Mouse (Mus musculus): ENCODE data around the gene Smyd5. TPM values are rescaled to one million over a fixed set of nuclear protein-coding genes. Genes with fewer than 3 reads are reported as not detected.

Smyd5 gene
- polyA plus RNA-seq, 1 experiment: 34.8 TPM

DNA sequence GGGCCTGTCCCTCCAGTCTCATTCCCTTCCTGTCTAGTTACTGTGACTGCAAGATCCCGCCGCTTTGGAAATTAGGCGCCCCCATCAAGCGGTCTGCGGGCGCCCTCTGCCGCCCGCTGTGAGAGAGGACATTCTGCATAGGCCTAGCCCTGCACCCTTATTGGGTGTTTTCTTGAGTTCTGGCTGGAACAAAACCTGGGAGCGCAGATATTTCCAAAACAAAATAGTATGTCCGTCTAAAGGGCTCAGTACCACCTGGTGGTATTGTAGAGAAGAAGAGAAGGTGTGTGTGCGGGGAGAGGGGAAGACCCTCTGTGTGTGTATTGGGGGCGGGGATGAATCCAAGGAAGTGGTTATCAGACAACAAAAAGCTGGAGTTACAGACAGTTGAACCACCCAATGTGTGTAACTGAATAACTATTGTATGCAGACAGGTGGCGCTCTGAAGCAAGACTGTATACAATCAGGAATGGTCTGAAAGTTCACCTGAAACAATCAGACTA, 21.0 kb upstream of the Smyd5 start:
- H3K4me1 ChIP-seq (ENCODE audit: control insufficient read depth, insufficient read depth, low read length): no peaks in the 10 kb centered on the region
- no peak overlapping the region for H3K4me3 ChIP-seq (ENCODE audit: insufficient read depth, low read length)
- TF ChIP-seq CTCF (IDR thresholded peaks at IDR 0.05; ENCODE audit: borderline replicate concordance, insufficient read depth, low read length): peak; percentile 47; the same call in 1 of the 2 replicates
- no peak for TF ChIP-seq POLR2A (IDR thresholded peaks at IDR 0.05; ENCODE audit: low read depth, low read length)
- no peak overlapping the region for H3K27ac ChIP-seq (ENCODE audit: insufficient read depth, low read length)

DNA sequence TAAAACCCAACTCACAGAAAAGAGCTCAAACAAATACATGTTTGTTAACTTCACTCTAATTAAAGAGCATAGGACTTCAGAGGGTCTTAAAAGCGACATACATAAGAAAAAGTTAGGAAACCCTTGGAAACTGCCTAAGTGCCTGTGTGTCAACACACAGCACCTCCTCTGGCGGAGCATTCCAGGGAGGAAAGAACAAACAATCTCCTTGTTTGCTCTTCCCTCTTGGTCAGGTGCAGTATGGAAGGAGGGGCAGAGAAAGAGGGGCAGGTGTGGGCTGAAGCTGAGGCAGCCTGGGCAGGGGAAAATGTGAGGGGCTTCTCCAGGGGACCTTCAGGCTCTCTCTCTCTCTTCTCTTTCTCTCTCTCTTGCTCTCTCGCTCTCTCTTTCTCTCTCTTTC, 16.0 kb upstream of the Smyd5 start:
- no peak overlapping the region for H3K4me3 ChIP-seq (ENCODE audit: insufficient read depth, low read length)
- TF ChIP-seq CTCF (IDR thresholded peaks at IDR 0.05; ENCODE audit: borderline replicate concordance, insufficient read depth, low read length) (no peak), POLR2A (IDR thresholded peaks at IDR 0.05; ENCODE audit: low read depth, low read length) (no peak)
- H3K4me1 ChIP-seq (ENCODE audit: control insufficient read depth, insufficient read depth, low read length): no peaks in the 10 kb centered on the region
- no peak overlapping the region for H3K27ac ChIP-seq (ENCODE audit: insufficient read depth, low read length)

DNA sequence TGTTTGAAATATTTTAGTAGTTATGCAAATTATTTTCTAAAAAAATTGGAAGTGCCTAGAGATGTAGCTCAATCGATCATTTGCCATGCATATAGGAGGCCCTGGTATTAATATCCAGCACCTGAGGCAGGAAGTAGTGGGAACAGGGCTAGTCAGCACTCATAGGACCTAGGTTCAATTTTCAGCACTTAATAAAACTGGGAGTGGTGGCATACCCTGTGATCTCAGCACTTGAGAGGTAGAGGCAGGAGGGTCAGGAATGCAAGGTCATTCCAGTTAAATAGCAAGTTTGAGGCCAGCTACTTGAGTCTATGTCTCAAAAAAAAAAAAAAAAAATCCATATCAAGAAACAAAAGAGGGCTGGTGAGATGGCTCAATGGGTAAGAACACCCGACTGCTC, 12.6 kb upstream of the Smyd5 start:
- no peaks in the 10 kb centered on the region for H3K4me1 ChIP-seq (ENCODE audit: control insufficient read depth, insufficient read depth, low read length)
- no peak for TF ChIP-seq POLR2A (IDR thresholded peaks at IDR 0.05; ENCODE audit: low read depth, low read length)
- TF ChIP-seq CTCF (IDR thresholded peaks at IDR 0.05; ENCODE audit: borderline replicate concordance, insufficient read depth, low read length): no peak
- no peak overlapping the region for H3K27ac ChIP-seq (ENCODE audit: insufficient read depth, low read length)

DNA sequence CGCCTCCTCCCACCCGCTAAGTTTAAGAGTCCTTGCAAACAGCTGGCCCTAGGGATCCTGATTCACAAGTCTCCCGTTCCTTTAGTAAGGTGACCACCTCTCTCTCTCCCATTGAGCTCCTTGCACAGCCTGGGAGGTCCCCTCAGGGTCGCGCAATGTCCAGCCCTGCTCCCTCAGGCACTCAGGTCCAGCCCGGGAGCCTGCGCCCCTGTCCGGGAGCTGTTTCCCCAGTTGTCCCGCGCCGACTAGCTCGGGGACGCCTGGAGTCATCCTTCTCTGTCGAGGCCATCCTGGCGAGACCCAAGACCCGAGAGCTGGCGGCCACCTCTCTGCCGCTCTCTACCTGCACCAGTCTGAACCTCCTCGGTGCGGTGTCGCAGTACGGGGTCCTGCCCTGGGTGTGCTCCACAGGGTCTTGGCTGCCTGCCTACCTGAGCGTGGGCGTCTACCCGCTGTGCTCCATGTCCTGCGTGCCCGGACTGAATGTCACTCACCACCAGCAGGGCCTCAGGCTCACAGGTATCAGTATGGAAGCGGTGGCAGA, 7.9 kb upstream of the Smyd5 start, which contains the start of gene Noto:
Gene Noto (plus strand): TSS at position 51 of the 544 bp plus-strand sequence.
- no peak within 1 kb of the TSS for H3K27ac ChIP-seq (ENCODE audit: insufficient read depth, low read length)
- TF ChIP-seq POLR2A (IDR thresholded peaks at IDR 0.05; ENCODE audit: low read depth, low read length) (no peak), CTCF (IDR thresholded peaks at IDR 0.05; ENCODE audit: borderline replicate concordance, insufficient read depth, low read length) (no peak)
- H3K4me3 ChIP-seq (ENCODE audit: insufficient read depth, low read length): no peak within 1 kb of the TSS
- no peaks in the 10 kb centered on the region for H3K4me1 ChIP-seq (ENCODE audit: control insufficient read depth, insufficient read depth, low read length)

More for the DNA sequence above, 12.6 kb upstream of the Smyd5 start:
- H3K4me3 ChIP-seq (ENCODE audit: insufficient read depth, low read length): no peak overlapping the region

DNA sequence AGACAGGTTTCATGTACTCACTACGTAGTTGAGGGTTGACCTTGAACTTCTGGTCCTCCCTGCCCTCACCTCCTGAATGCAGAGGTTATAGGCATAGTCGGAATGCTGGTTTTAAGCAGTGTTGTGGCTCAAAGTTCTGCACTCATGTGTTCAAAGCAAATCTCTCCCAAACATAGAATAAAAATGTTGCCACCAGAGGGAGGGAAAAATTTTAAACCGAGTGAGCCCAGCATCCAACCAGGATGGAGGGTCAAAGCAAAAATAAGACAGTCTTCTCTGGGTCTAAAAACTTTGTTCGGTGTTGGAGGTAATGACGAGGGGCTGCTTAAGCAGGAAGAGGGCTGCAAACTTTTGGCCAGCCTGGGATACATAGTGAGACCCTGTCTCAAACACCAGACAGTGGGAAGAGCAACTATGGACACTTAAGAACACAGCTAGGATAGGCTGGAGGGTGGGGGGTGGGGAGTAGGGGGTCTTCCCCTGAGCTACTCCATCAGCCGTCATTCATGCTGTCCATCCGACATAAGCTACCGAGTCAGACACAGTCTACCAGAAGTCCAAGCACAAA, 431 bp upstream of the Smyd5 start:
- Histone ChIP-seq H3K27ac (ENCODE audit: insufficient read depth, low read length) (no peak overlapping the region), H3K4me1 (ENCODE audit: control insufficient read depth, insufficient read depth, low read length) (peaks cover 7% of the 10 kb centered on the region), H3K4me3 (ENCODE audit: insufficient read depth, low read length) (peak overlapping the region; percentile 90)
- TF ChIP-seq POLR2A (IDR thresholded peaks at IDR 0.05; ENCODE audit: low read depth, low read length) (no peak), CTCF (IDR thresholded peaks at IDR 0.05; ENCODE audit: borderline replicate concordance, insufficient read depth, low read length) (no peak)

DNA sequence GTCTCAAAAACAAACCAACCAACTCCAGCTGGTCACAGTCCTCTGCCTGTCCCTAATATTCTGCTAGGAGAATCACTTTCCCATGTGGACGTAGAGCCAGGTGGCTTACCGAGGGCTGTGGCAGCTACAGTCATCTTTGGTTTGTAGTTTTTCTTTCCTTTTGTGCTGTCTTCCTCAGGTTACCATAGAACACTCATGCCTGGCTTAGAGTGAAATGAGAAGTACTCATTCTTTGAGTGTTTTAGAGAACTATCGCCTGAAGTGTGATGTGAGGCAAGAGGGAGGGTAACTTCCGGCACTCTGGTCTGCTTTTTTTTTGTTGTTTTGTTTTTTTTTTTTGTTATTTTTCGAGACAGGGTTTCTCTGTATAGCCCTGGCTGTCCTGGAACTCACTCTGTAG, 2.1 kb downstream of the Smyd5 start:
- H3K27ac ChIP-seq (ENCODE audit: insufficient read depth, low read length): no peak overlapping the region
- TF ChIP-seq CTCF (IDR thresholded peaks at IDR 0.05; ENCODE audit: borderline replicate concordance, insufficient read depth, low read length): no peak
- no peak for TF ChIP-seq POLR2A (IDR thresholded peaks at IDR 0.05; ENCODE audit: low read depth, low read length)
- no peak overlapping the region for H3K4me3 ChIP-seq (ENCODE audit: insufficient read depth, low read length)
- H3K4me1 ChIP-seq (ENCODE audit: control insufficient read depth, insufficient read depth, low read length): peaks cover 13% of the 10 kb centered on the region

DNA sequence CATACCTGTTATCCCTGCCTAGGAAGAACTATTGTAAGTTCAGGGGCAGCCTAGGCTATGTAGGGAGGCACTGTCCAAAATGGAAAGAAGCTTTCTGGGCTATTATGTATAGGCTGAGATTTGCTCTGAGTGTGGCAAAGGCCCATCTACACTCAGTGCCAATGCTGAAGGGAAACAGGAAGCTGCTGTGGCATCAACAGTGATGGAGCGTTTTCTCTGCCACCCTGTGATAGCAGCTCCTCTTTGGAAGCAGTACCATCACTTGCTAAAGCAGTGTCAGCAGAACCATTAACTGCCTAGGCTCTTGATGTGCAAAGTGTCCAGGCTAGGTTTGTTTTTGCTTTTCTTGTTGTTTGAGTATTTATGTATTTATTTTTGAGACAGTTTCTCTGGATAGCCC, 4.4 kb downstream of the Smyd5 start:
- Histone ChIP-seq H3K27ac (ENCODE audit: insufficient read depth, low read length) (peak overlapping the region; percentile 86), H3K4me1 (ENCODE audit: control insufficient read depth, insufficient read depth, low read length) (peaks cover 13% of the 10 kb centered on the region), H3K4me3 (ENCODE audit: insufficient read depth, low read length) (no peak overlapping the region)
- TF ChIP-seq CTCF (IDR thresholded peaks at IDR 0.05; ENCODE audit: borderline replicate concordance, insufficient read depth, low read length): no peak
- TF ChIP-seq POLR2A (IDR thresholded peaks at IDR 0.05; ENCODE audit: low read depth, low read length): no peak

DNA sequence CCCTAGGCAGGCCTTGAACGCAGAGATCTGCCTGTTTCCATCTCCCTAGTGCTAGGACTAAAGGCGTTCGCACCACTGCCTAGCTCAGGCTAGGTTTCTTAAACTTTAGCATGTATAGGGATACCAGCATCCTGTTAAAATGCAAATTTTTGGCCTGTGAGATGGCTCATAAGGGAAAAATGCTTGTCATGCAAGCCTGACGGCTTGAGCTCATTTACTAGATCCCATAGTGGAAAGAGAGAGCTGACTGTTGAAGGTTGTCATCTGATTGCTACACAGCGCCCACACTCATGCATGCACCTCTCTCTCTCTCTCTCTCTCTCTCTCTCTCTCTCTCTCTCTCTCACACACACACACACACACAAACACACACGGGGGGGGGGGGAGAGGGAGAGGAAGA, 4.8 kb downstream of the Smyd5 start:
- Histone ChIP-seq H3K4me1 (ENCODE audit: control insufficient read depth, insufficient read depth, low read length) (peaks cover 13% of the 10 kb centered on the region), H3K4me3 (ENCODE audit: insufficient read depth, low read length) (no peak overlapping the region), H3K27ac (ENCODE audit: insufficient read depth, low read length) (peak overlapping the region; percentile 86)
- TF ChIP-seq POLR2A (IDR thresholded peaks at IDR 0.05; ENCODE audit: low read depth, low read length) (no peak), CTCF (IDR thresholded peaks at IDR 0.05; ENCODE audit: borderline replicate concordance, insufficient read depth, low read length) (no peak)

DNA sequence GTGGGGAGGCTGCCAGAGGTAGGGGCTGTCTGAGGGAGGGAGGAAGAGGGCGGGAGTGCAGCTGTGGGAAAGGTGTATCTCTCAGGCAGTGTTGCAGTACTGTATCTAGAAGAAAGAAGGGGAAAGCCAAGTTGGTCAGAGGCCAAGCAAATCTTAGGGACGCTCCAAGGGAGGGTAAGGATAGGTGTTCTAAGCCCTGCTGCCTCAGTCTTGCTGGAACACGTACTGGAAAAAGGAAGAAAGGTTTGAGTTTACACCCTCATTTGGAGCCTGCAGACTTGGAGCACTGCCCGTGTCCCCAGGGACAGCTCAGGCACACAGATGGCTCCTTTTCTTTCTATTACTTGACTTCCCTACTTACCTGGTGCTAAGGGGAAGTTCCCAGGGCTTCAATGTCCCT, 9.4 kb downstream of the Smyd5 start:
- Histone ChIP-seq H3K27ac (ENCODE audit: insufficient read depth, low read length) (no peak overlapping the region), H3K4me3 (ENCODE audit: insufficient read depth, low read length) (no peak overlapping the region), H3K4me1 (ENCODE audit: control insufficient read depth, insufficient read depth, low read length) (peaks cover 12% of the 10 kb centered on the region)
- TF ChIP-seq CTCF (IDR thresholded peaks at IDR 0.05; ENCODE audit: borderline replicate concordance, insufficient read depth, low read length) (no peak), POLR2A (IDR thresholded peaks at IDR 0.05; ENCODE audit: low read depth, low read length) (no peak)

DNA sequence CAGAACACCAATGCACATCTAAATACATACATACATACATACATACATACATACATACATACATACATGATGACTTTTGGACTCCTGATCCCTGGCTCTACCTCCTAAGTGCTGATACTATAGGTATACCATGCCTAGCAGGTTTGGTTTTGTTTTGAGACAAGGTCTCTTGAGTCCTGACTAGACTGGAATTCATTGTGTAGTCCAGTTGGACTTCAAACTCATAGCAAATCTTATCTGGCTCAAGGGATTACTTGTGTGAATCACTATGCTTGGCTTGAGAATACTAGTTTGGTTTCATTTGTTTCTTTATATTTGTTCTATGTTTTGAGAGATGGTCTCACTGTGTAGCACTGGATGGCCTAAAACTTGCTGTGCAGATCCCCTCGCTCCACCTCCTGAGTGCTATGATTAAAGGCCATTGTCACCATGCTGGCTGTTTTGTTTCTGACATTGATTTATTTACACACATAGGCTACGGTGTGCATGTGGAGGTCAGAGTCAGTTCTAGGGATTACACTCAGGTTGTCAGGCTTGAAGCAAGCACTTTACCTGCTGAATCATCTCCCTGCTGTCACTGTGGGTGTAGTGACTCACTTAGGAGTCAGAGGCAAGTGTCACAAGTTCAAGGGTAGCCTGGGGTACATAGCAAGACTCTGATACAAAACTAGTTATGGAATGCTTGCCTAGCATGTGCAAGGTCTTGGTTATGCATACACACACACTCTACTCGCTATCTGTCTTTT, 11.9 kb downstream of the Smyd5 start:
- Histone ChIP-seq H3K4me1 (ENCODE audit: control insufficient read depth, insufficient read depth, low read length) (peaks cover 4% of the 10 kb centered on the region; the same call in 1 of the 2 replicates), H3K4me3 (ENCODE audit: insufficient read depth, low read length) (no peak overlapping the region), H3K27ac (ENCODE audit: insufficient read depth, low read length) (no peak overlapping the region)
- TF ChIP-seq CTCF (IDR thresholded peaks at IDR 0.05; ENCODE audit: borderline replicate concordance, insufficient read depth, low read length) (no peak), POLR2A (IDR thresholded peaks at IDR 0.05; ENCODE audit: low read depth, low read length) (no peak)

All from embryonic fibroblast, embryonic 13.5 days (primary cell).